Comparison of ENCODE assay signal across 8 mouse cellular contexts in genomic region chr7:16325920-16326606, GRCm38 (mm10). TPM values are rescaled to one million over a fixed set of nuclear protein-coding genes. Genes with fewer than 3 reads are reported as not detected.
DNase-seq lines count a peak whose midpoint lies in the region; ATAC-seq and TF ChIP-seq lines count a peak whose summit lies in the region.

No protein-coding gene starts in this region.

- H3K27me3 ChIP-seq in embryonic facial prominence, embryonic 14.5 days (replicated peaks; ENCODE audit: control insufficient read depth, insufficient read depth, low read length): no peaks in the 10 kb centered on the region
- H3K27me3 ChIP-seq in heart, embryonic 14.5 days (ENCODE audit: control insufficient read depth, insufficient read depth, low read length): no peaks in the 10 kb centered on the region
- no peaks in the 10 kb centered on the region for H3K27me3 ChIP-seq in kidney, embryonic 16.5 days (ENCODE audit: insufficient read depth, low read length)
- H3K27me3 ChIP-seq in lung, embryonic 16.5 days (ENCODE audit: control insufficient read depth, insufficient read depth, low read depth, low read length): no peaks in the 10 kb centered on the region

- H3K36me3 ChIP-seq in embryonic facial prominence, embryonic 14.5 days (ENCODE audit: control insufficient read depth, insufficient read depth, low read length): peaks cover 64% of the 10 kb centered on the region
- peaks cover 55% of the 10 kb centered on the region for H3K36me3 ChIP-seq in heart, embryonic 14.5 days (ENCODE audit: control insufficient read depth, insufficient read depth, low read length)
- peaks cover 31% of the 10 kb centered on the region for H3K36me3 ChIP-seq in kidney, embryonic 16.5 days (ENCODE audit: insufficient read depth, low read length)
- peaks cover 23% of the 10 kb centered on the region for H3K36me3 ChIP-seq in lung, embryonic 16.5 days (ENCODE audit: control insufficient read depth, insufficient read depth, low read length)

- no peak overlapping the region for H3K9ac ChIP-seq in embryonic facial prominence, embryonic 14.5 days (ENCODE audit: low read depth, low read length)
- H3K9ac ChIP-seq in heart, embryonic 14.5 days (ENCODE audit: low read length): peak overlapping the region; percentile 58
- H3K9ac ChIP-seq in kidney, embryonic 16.5 days (replicated peaks; ENCODE audit: low read length): no peak overlapping the region
- 0 out of 2 replicates have a peak overlapping the region, but pooled peaks have one; percentile 17 for H3K9ac ChIP-seq in lung, embryonic 16.5 days (ENCODE audit: low read length)

- WGBS in embryonic facial prominence, embryonic 14.5 days: 31% methylated on average over 8 of the region's 8 CpGs
- 13% methylated on average over 8 of the region's 8 CpGs for WGBS in heart, embryonic 14.5 days
- 11% methylated on average over 8 of the region's 8 CpGs for WGBS in kidney, embryonic 16.5 days
- WGBS in lung, embryonic 16.5 days: 21% methylated on average over 8 of the region's 8 CpGs
- WGBS in olfactory bulb, adult 2 months: 23% methylated on average over 8 of the region's 8 CpGs

- no peaks in the 10 kb centered on the region for H3K9me3 ChIP-seq in embryonic facial prominence, embryonic 14.5 days (ENCODE audit: control insufficient read depth, low read length)
- H3K9me3 ChIP-seq in heart, embryonic 14.5 days (ENCODE audit: control insufficient read depth, low read length): no peaks in the 10 kb centered on the region
- H3K9me3 ChIP-seq in kidney, embryonic 16.5 days (ENCODE audit: low read length): no peaks in the 10 kb centered on the region
- no peaks in the 10 kb centered on the region for H3K9me3 ChIP-seq in lung, embryonic 16.5 days (ENCODE audit: control insufficient read depth, low read length)

- DNase-seq in ES-CJ7 (ENCODE audit: low read depth, low spot score): peak; percentile 83
- peak; percentile 80 to 84 for DNase-seq in adrenal gland, postnatal 36 days
- peak; percentile 87 for DNase-seq in embryonic facial prominence, embryonic 14.5 days (ENCODE audit: low spot score)
- DNase-seq in right cerebral cortex, adult 18-20 months: no peak

- no peak overlapping the region for H3K4me3 ChIP-seq in embryonic facial prominence, embryonic 14.5 days (ENCODE audit: low read depth, low read length)
- H3K4me3 ChIP-seq in heart, embryonic 14.5 days (ENCODE audit: control insufficient read depth in 1 of 2, insufficient read depth in 1 of 2, low read depth in 1 of 2, low read length in 2 of 2): no peak overlapping the region
- H3K4me3 ChIP-seq in kidney, embryonic 16.5 days (ENCODE audit: low read length): no peak overlapping the region
- no peak overlapping the region for H3K4me3 ChIP-seq in lung, embryonic 16.5 days (ENCODE audit: low read length)
- no peak overlapping the region for H3K4me3 ChIP-seq in olfactory bulb, adult 2 months (ENCODE audit: insufficient read depth, low read depth, low read length)

- ATAC-seq in embryonic facial prominence, embryonic 14.5 days (ENCODE audit: low read depth): peak; percentile 70
- peak; percentile 64; the same call in 1 of the 2 replicates for ATAC-seq in heart, embryonic 14.5 days (ENCODE audit: insufficient number of reproducible peaks, insufficient read depth, low FRiP score, low read depth)
- ATAC-seq in kidney, embryonic 16.5 days (ENCODE audit: low FRiP score, low TSS enrichment): peak; percentile 82
- ATAC-seq in lung, embryonic 16.5 days (ENCODE audit: low read depth): peak; percentile 76

- H3K4me2 ChIP-seq in embryonic facial prominence, embryonic 14.5 days (ENCODE audit: low read depth, low read length): no peak overlapping the region
- H3K4me2 ChIP-seq in heart, embryonic 14.5 days (ENCODE audit: low read length): no peak overlapping the region; the same call in 1 of the 2 replicates
- H3K4me2 ChIP-seq in kidney, embryonic 16.5 days (replicated peaks; ENCODE audit: low read depth, low read length): no peak overlapping the region
- no peak overlapping the region for H3K4me2 ChIP-seq in lung, embryonic 16.5 days (ENCODE audit: low read depth, low read length)

- H3K4me1 ChIP-seq in embryonic facial prominence, embryonic 14.5 days (ENCODE audit: control insufficient read depth, insufficient read depth, low read length): no peaks in the 10 kb centered on the region
- peaks cover 4 to 9% of the 10 kb centered on the region in 2 experiments for H3K4me1 ChIP-seq in heart, embryonic 14.5 days (ENCODE audit: control insufficient read depth in 2 of 2, insufficient read depth in 2 of 2, low read length in 2 of 2)
- H3K4me1 ChIP-seq in kidney, embryonic 16.5 days (ENCODE audit: insufficient read depth, low read length): 0 out of 2 replicates have a peak, but pooled peaks cover 5% of the 10 kb centered on the region
- H3K4me1 ChIP-seq in lung, embryonic 16.5 days (replicated peaks; ENCODE audit: control insufficient read depth, insufficient read depth, low read length): peaks cover 4% of the 10 kb centered on the region
- peaks cover 3% of the 10 kb centered on the region; the same call in 1 of the 2 replicates for H3K4me1 ChIP-seq in olfactory bulb, adult 2 months (ENCODE audit: control insufficient read depth, insufficient read depth, low read length)

- peak; percentile 39; the same call in 1 of the 2 replicates for TF ChIP-seq CTCF in olfactory bulb, adult 2 months (IDR thresholded peaks at IDR 0.05; ENCODE audit: insufficient read depth, low read depth, low read length)

- no peak for TF ChIP-seq POLR2A in olfactory bulb, adult 2 months (IDR thresholded peaks at IDR 0.05; ENCODE audit: insufficient read depth, low read depth, low read length)

- H3K27ac ChIP-seq in embryonic facial prominence, embryonic 14.5 days (replicated peaks; ENCODE audit: low read depth, low read length): peak overlapping the region; percentile 58; the same call in 1 of the 2 replicates
- H3K27ac ChIP-seq in heart, embryonic 14.5 days (replicated peaks in 1 of 2; ENCODE audit: control insufficient read depth in 1 of 2, insufficient read depth in 1 of 2, low read depth in 2 of 2, low read length in 2 of 2): peak overlapping the region; percentile 83 to 94
- peak overlapping the region; percentile 41 for H3K27ac ChIP-seq in kidney, embryonic 16.5 days (ENCODE audit: low read length)
- peak overlapping the region; percentile 69 for H3K27ac ChIP-seq in lung, embryonic 16.5 days (ENCODE audit: low read length)
- H3K27ac ChIP-seq in olfactory bulb, adult 2 months (ENCODE audit: insufficient read depth, low read depth, low read length): no peak overlapping the region

RNA-seq across cellular contexts. Expression of gene Bbc3, which starts 17.9 kb away (rescaled TPM):
- total RNA-seq in adrenal gland, postnatal 36 days (2021): 1 to 10 TPM; 3.6 to 4.7 TPM
- polyA plus RNA-seq in embryonic facial prominence, embryonic 14.5 days (2014; fragmentation: Nextera tagmentation; extraction: Ambion mirVana): 4.0 and 4.6 TPM in 2 replicates
- 3.8 and 5.2 TPM in 2 replicates for polyA plus RNA-seq in heart, embryonic 14.5 days (2014; fragmentation: Nextera tagmentation; extraction: Ambion mirVana)
- polyA plus RNA-seq in kidney, embryonic 16.5 days (2015; fragmentation: Nextera tagmentation; extraction: Ambion mirVana): 12.6 and 14.2 TPM in 2 replicates
- polyA plus RNA-seq in lung, embryonic 16.5 days (2015; fragmentation: Nextera tagmentation; extraction: Ambion mirVana): 12.4 and 14.3 TPM in 2 replicates
- not detected in 2 replicates for polyA plus RNA-seq in olfactory bulb, adult 2 months (2012; ENCODE audit: insufficient read depth, insufficient read length, low replicate concordance, missing spikeins)

RNA-seq across cellular contexts. Expression of gene Ccdc9, which starts 39.5 kb away (rescaled TPM):
- total RNA-seq in adrenal gland, postnatal 36 days (2021): 10 to 100 TPM; 59.5 to 73.6 TPM
- polyA plus RNA-seq in embryonic facial prominence, embryonic 14.5 days (2014; fragmentation: Nextera tagmentation; extraction: Ambion mirVana): 10.9 and 13.7 TPM in 2 replicates
- polyA plus RNA-seq in heart, embryonic 14.5 days (2014; fragmentation: Nextera tagmentation; extraction: Ambion mirVana): 10.6 and 11.2 TPM in 2 replicates
- polyA plus RNA-seq in kidney, embryonic 16.5 days (2015; fragmentation: Nextera tagmentation; extraction: Ambion mirVana): 30.9 and 31.2 TPM in 2 replicates
- polyA plus RNA-seq in lung, embryonic 16.5 days (2015; fragmentation: Nextera tagmentation; extraction: Ambion mirVana): 20.1 and 25.9 TPM in 2 replicates
- polyA plus RNA-seq in olfactory bulb, adult 2 months (2012; ENCODE audit: insufficient read depth, insufficient read length, low replicate concordance, missing spikeins): not detected in 2 replicates

RNA-seq across cellular contexts. Expression of gene Inafm1, which starts 52.6 kb away (rescaled TPM):
- 10 to 100 TPM; 17.1 to 22.6 TPM for total RNA-seq in adrenal gland, postnatal 36 days (2021)
- polyA plus RNA-seq in embryonic facial prominence, embryonic 14.5 days (2014; fragmentation: Nextera tagmentation; extraction: Ambion mirVana): 21.1 and 23.4 TPM in 2 replicates
- 9.9 and 11.7 TPM in 2 replicates for polyA plus RNA-seq in heart, embryonic 14.5 days (2014; fragmentation: Nextera tagmentation; extraction: Ambion mirVana)
- 16.4 and 19.7 TPM in 2 replicates for polyA plus RNA-seq in kidney, embryonic 16.5 days (2015; fragmentation: Nextera tagmentation; extraction: Ambion mirVana)
- 12.1 and 12.3 TPM in 2 replicates for polyA plus RNA-seq in lung, embryonic 16.5 days (2015; fragmentation: Nextera tagmentation; extraction: Ambion mirVana)
- not detected in 2 replicates for polyA plus RNA-seq in olfactory bulb, adult 2 months (2012; ENCODE audit: insufficient read depth, insufficient read length, low replicate concordance, missing spikeins)

Comparison
In these comparisons a context has a peak if more than half of its experiments do, and no peak if none do; other contexts are left out.
1. H3K9ac ChIP-seq: peak in heart, embryonic 14.5 days (single experiment) and lung, embryonic 16.5 days (single experiment); none in embryonic facial prominence, embryonic 14.5 days (single experiment) and kidney, embryonic 16.5 days (single experiment).
2. RNA of gene Inafm1, which starts 52.6 kb away (polyA plus RNA-seq): 21.1 to 23.4 TPM in embryonic facial prominence, embryonic 14.5 days, 16.4 to 19.7 TPM in kidney, embryonic 16.5 days, 12.1 to 12.3 TPM in lung, embryonic 16.5 days and 9.9 to 11.7 TPM in heart, embryonic 14.5 days; not detected in olfactory bulb, adult 2 months; every median in the first group is over 10 times any median in the second.
3. Peak in every context shown above with its lines, with median percentiles within 50 percentile points of each other: ATAC-seq.